Mouse (Mus musculus) erythroblast, adult 5-6 weeks (primary cell): Measurements from ENCODE around the gene Myh6. TPM values are rescaled to one million over a fixed set of nuclear protein-coding genes. Genes with fewer than 3 reads are reported as not detected.

Experiments
- ATAC-seq: replicated peaks from 2 replicates; pipeline ENCODE4 v1.8.0; 2016; ENCODE audit warnings: moderate number of reproducible peaks, mild to moderate bottlenecking, moderate TSS enrichment, inconsistent platforms; ENCODE audit not compliant: poor library complexity, low FRiP score, severe bottlenecking
- total RNA-seq, 2 experiments: library from RNA; stranded (forward) in 1 of 2; stranded (reverse) in 1 of 2; fragments of 150-400 nt in 1 of 2; fragments of 200-764, 138-1000 nt in 1 of 2; gene quantifications; 2 replicates each; pipeline versions ENCODE4 v1.2.3 to v1.2.4; 2015 to 2017; ENCODE audit warnings: low replicate concordance in 2 of 2

The Myh6 gene
- total RNA-seq, 2 experiments from 2014 or later, result not detected

DNA sequence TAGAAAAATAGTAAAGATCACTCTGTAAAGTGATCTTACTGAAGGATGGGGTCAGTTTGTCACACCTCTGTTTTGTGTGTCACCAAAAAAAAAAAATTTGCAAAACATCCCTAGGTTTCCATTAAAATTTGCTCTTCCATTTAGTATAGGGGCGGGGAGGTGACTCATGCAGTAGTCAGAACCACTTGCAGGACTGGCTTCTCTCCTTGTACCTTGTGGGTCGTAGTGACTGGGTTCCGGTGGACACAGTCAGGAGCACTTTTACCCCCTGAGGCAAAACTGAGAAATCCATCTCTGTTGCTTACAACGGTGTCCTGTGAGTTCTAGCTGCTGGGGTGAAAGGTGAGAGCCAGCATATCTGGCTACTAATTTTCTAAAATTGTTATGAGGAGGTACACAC is 63.1 kb downstream of the Myh6 start:
- no peak for ATAC-seq

DNA sequence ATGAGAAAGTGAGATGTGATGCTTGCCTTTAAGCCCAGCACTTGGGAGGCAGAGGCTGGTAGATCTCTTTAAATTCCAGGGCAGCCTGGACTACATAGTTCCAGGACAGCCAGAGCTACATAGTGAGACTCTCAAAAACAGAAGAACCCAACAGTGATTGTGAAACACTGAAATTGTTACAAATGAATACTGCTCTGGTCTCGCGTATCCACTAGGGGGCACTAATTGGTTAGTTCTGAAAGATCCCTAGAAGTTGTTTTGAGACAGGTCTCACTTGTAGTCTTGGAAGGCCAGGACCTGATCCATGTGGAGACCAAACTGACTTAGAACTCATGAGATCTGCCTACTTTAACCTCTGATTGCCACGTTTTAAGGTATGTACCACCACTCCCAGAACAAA is 66.3 kb downstream of the Myh6 start:
- ATAC-seq, result peak; percentile 74

DNA sequence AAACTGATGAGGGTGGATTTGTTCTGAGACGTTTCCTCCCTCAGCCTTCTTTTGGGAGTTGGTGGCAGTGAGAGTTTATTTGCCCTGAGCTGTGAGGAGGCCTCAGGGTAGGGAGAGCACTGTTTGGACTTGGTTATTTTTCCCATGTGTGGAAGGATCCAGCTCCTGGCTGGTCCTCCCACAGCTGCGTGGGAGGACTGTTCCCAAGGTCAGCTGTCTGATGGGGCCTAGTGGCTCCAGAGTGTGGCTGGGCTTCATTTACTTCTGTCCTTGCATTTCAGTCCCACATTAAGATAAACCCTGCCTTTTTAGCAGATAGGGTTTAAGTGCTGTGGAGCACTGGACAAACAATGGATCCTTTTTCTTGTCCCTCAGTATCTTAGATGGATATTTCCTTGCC is 69.3 kb downstream of the Myh6 start:
- ATAC-seq, result no peak

DNA sequence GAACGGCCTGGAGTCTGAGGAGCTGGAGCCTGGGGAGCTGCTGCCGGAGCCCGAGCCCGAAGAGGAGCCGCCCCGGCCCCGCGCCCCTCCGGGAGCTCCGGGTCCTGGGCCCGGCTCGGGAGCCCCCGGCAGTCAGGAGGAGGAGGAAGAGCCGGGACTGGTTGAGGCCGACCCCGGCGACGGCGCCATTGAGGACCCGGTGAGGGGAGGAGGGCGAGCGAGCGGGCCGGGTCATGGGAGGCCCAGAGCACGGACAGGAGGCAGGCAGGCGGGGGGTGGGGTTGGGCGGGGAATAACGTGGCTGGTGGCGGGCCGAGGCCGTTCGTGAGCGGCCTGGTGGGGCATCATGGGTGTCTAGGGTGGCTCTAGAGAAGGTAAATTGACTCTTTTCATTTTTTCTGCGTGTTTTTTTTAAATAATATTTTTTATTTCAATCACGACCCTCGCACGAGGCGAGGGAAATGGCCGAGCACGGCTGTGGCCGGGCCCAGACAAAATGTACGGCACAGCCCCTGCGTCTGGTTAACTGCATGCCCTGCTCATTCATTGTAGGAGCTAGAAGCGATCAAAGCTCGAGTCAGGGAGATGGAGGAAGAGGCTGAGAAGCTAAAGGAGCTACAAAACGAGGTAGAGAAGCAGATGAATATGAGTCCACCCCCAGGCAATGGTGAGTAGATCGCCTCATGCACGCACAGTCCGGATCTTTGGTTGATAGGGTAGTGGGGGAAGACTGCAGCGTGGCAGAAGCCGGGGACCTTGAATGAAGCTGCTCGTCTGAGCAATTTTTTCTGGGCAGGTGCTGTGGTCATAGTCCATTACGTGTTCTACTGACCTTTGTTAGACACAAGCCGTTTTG is 72.2 kb downstream of the Myh6 start:
- ATAC-seq, result peak; percentile 35; the same call in 1 of the 2 replicates

DNA sequence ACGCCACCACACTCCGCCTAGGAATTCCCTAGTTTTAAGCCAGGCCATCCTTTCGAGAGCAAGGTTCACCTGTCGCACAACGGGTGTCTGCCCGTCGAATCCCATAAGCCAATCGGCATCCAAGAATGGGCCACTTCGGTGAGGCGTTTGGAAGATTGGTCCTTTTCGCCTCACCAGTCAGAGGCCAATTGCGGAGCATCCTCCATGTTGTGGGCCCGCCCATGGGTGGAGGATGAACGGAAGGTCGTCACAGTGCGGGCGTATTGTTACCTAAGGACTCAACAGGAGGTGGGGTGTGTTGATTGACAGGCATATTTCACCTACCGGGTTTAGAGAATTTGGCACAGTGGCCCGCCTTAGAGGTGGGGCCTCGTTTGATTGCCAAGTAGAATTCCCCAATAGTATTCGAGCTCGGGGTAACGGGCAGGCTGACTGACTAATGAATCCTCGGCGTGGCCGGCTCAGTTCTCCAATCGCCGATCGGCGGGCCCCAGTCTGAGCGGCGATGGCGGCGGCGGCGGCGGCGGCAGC is 73.0 kb downstream of the Myh6 start:
- peak; percentile 95 for ATAC-seq

DNA sequence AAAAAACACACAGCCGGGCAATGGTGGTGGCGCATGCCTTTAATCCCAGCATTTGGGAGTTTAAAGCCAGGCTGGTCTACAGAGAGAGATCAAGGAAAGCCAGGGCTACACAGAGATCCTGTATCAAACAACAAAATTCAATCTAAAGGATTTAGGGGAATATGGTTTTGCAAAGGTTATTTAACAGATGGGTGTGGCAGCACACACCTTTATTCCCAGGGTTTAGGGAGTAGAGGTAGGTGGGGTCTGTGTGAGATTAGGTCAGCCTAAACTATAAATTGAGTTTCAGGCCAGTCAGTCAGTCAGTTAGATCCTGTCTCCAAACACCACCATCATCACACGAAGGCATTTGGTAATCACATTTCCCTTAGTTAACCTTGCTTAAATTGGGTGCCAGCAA is 74.5 kb downstream of the Myh6 start, which contains the start of gene Pabpn1:
Pabpn1 (plus strand) TSS at position 301 of the 400 bp plus-strand sequence.
- ATAC-seq, result no peak

Other genes with a start within 250 kb of the Myh6 start
- gene Slc7a8, start 185.0 kb downstream of the Myh6 start, total RNA-seq (2015; ENCODE audit: low replicate concordance), result 7.7 and 10.8 TPM in 2 replicates
- 1.4 and 1.8 TPM in 2 replicates for gene Slc7a8, start 185.0 kb downstream of the Myh6 start, total RNA-seq (2017; ENCODE audit: low replicate concordance)
- gene Rnf212b, start 152.8 kb downstream of the Myh6 start, total RNA-seq (2015; ENCODE audit: low replicate concordance), result not detected in 2 replicates
- 1.0 TPM in 1 of 2 replicates, not detected in the other for gene Rnf212b, start 152.8 kb downstream of the Myh6 start, total RNA-seq (2017; ENCODE audit: low replicate concordance)
- gene Homez, start 96.0 kb downstream of the Myh6 start, total RNA-seq (2015; ENCODE audit: low replicate concordance), result 0.63 TPM in 1 of 2 replicates, not detected in the other
- gene Homez, start 96.0 kb downstream of the Myh6 start, total RNA-seq (2017; ENCODE audit: low replicate concordance), result 2.5 and 5.6 TPM in 2 replicates
- 1.9 TPM in 1 of 2 replicates, not detected in the other for gene Ppp1r3e, start 89.4 kb downstream of the Myh6 start, total RNA-seq (2015; ENCODE audit: low replicate concordance)
- 0.70 and 3.7 TPM in 2 replicates for gene Ppp1r3e, start 89.4 kb downstream of the Myh6 start, total RNA-seq (2017; ENCODE audit: low replicate concordance)
- 0.77 and 0.84 TPM in 2 replicates for gene Bcl2l2, start 83.5 kb downstream of the Myh6 start, total RNA-seq (2015; ENCODE audit: low replicate concordance)
- gene Bcl2l2, start 83.5 kb downstream of the Myh6 start, total RNA-seq (2017; ENCODE audit: low replicate concordance), result 1.0 and 4.6 TPM in 2 replicates
- gene Gm20521, start 83.5 kb downstream of the Myh6 start, total RNA-seq (2015; ENCODE audit: low replicate concordance), result not detected in 2 replicates
- gene Gm20521, start 83.5 kb downstream of the Myh6 start, total RNA-seq (2017; ENCODE audit: low replicate concordance), result not detected in 2 replicates
- gene Pabpn1, start 74.4 kb downstream of the Myh6 start, total RNA-seq (2015; ENCODE audit: low replicate concordance), result 26.3 and 41.1 TPM in 2 replicates
- gene Pabpn1, start 74.4 kb downstream of the Myh6 start, total RNA-seq (2017; ENCODE audit: low replicate concordance), result 54.6 and 55.9 TPM in 2 replicates
- gene Slc22a17, start 53.8 kb downstream of the Myh6 start, total RNA-seq (2015; ENCODE audit: low replicate concordance), result 1.5 TPM in 1 of 2 replicates, not detected in the other
- 0.60 TPM in 1 of 2 replicates, not detected in the other for gene Slc22a17, start 53.8 kb downstream of the Myh6 start, total RNA-seq (2017; ENCODE audit: low replicate concordance)
- not detected in 2 replicates for gene Efs, start 40.8 kb downstream of the Myh6 start, total RNA-seq (2015; ENCODE audit: low replicate concordance)
- gene Efs, start 40.8 kb downstream of the Myh6 start, total RNA-seq (2017; ENCODE audit: low replicate concordance), result not detected in 2 replicates
- gene Il25, start 34.2 kb downstream of the Myh6 start, total RNA-seq (2015; ENCODE audit: low replicate concordance), result not detected in 2 replicates
- gene Il25, start 34.2 kb downstream of the Myh6 start, total RNA-seq (2017; ENCODE audit: low replicate concordance), result not detected in 2 replicates
- gene Cmtm5, start 30.7 kb downstream of the Myh6 start, total RNA-seq (2015; ENCODE audit: low replicate concordance), result not detected in 2 replicates
- gene Cmtm5, start 30.7 kb downstream of the Myh6 start, total RNA-seq (2017; ENCODE audit: low replicate concordance), result not detected in 2 replicates
- gene Gm17428, start 10.0 kb upstream of the Myh6 start, total RNA-seq (2015; ENCODE audit: low replicate concordance), result not detected in 2 replicates
- not detected in 2 replicates for gene Gm17428, start 10.0 kb upstream of the Myh6 start, total RNA-seq (2017; ENCODE audit: low replicate concordance)
- gene Myh7, start 27.7 kb upstream of the Myh6 start, total RNA-seq (2015; ENCODE audit: low replicate concordance), result not detected in 2 replicates
- not detected in 2 replicates for gene Myh7, start 27.7 kb upstream of the Myh6 start, total RNA-seq (2017; ENCODE audit: low replicate concordance)
- gene Ngdn, start 48.5 kb upstream of the Myh6 start, total RNA-seq (2015; ENCODE audit: low replicate concordance), result 16.3 and 20.6 TPM in 2 replicates
- 6.0 and 11.4 TPM in 2 replicates for gene Ngdn, start 48.5 kb upstream of the Myh6 start, total RNA-seq (2017; ENCODE audit: low replicate concordance)
- 1.3 and 1.7 TPM in 2 replicates for gene Zfhx2, start 125.4 kb upstream of the Myh6 start, total RNA-seq (2015; ENCODE audit: low replicate concordance)
- gene Zfhx2, start 125.4 kb upstream of the Myh6 start, total RNA-seq (2017; ENCODE audit: low replicate concordance), result 0.34 and 0.42 TPM in 2 replicates
- 0.19 and 1.7 TPM in 2 replicates for gene Thtpa, start 127.9 kb upstream of the Myh6 start, total RNA-seq (2015; ENCODE audit: low replicate concordance)
- 1.4 and 1.6 TPM in 2 replicates for gene Thtpa, start 127.9 kb upstream of the Myh6 start, total RNA-seq (2017; ENCODE audit: low replicate concordance)
- 1.7 and 5.9 TPM in 2 replicates for gene Ap1g2, start 139.7 kb upstream of the Myh6 start, total RNA-seq (2015; ENCODE audit: low replicate concordance)
- 2.5 and 3.7 TPM in 2 replicates for gene Ap1g2, start 139.7 kb upstream of the Myh6 start, total RNA-seq (2017; ENCODE audit: low replicate concordance)
- gene Jph4, start 150.0 kb upstream of the Myh6 start, total RNA-seq (2015; ENCODE audit: low replicate concordance), result not detected in 2 replicates
- not detected in 2 replicates for gene Jph4, start 150.0 kb upstream of the Myh6 start, total RNA-seq (2017; ENCODE audit: low replicate concordance)